Mouse (Mus musculus): ENCODE results near the gene Mcpt8. TPM values are rescaled to one million over a fixed set of nuclear protein-coding genes. Genes with fewer than 3 reads are reported as not detected.

Mcpt8 gene
- total and polyA plus RNA-seq, 3 experiments: not detected

Small RNA genes within 50 kb of the gene (microRNA-seq; reads per million reads assigned to microRNA genes)
- 0 reads per million in 2 experiments for gene Mir6949

Other genes with a start within 250 kb of the Mcpt8 start
- gene Nynrin, start 231.3 kb downstream of the Mcpt8 start, total RNA-seq (2021): 10 to 100 TPM in 1 of 2 experiments, 1 to 10 TPM in 1; 7.2 to 16.1 TPM
- 5.1 and 5.3 TPM in 2 replicates for gene Nynrin, start 231.3 kb downstream of the Mcpt8 start, polyA plus RNA-seq (2012; rRNA removed)
- under 1 TPM in 1 of 2 experiments, not detected in 1; 0.20 TPM for gene Cbln3, start 200.9 kb downstream of the Mcpt8 start, total RNA-seq (2021)
- gene Cbln3, start 200.9 kb downstream of the Mcpt8 start, polyA plus RNA-seq (2012; rRNA removed): 0.03 and 0.25 TPM in 2 replicates
- gene Khnyn, start 200.3 kb downstream of the Mcpt8 start, total RNA-seq (2021): 10 to 100 TPM; 12.3 to 18.2 TPM
- gene Khnyn, start 200.3 kb downstream of the Mcpt8 start, polyA plus RNA-seq (2012; rRNA removed): 13.0 and 14.6 TPM in 2 replicates
- gene Sdr39u1, start 185.0 kb downstream of the Mcpt8 start, total RNA-seq (2021): 10 to 100 TPM; 81.0 to 92.5 TPM
- 45.9 and 52.8 TPM in 2 replicates for gene Sdr39u1, start 185.0 kb downstream of the Mcpt8 start, polyA plus RNA-seq (2012; rRNA removed)
- 1 to 10 TPM; 2.3 TPM for gene Cma1, start 140.6 kb downstream of the Mcpt8 start, total RNA-seq (2021)
- 0.85 and 1.1 TPM in 2 replicates for gene Cma1, start 140.6 kb downstream of the Mcpt8 start, polyA plus RNA-seq (2012; rRNA removed)
- gene Cma2, start 134.3 kb downstream of the Mcpt8 start, total RNA-seq (2021): under 1 TPM in 1 of 2 experiments, not detected in 1; 0.35 TPM
- gene Cma2, start 134.3 kb downstream of the Mcpt8 start, polyA plus RNA-seq (2012; rRNA removed): not detected in 2 replicates
- gene Mcpt1, start 67.3 kb downstream of the Mcpt8 start, total RNA-seq (2021): not detected
- not detected in 2 replicates for gene Mcpt1, start 67.3 kb downstream of the Mcpt8 start, polyA plus RNA-seq (2012; rRNA removed)
- not detected for gene Mcpt9, start 54.8 kb downstream of the Mcpt8 start, total RNA-seq (2021)
- gene Mcpt9, start 54.8 kb downstream of the Mcpt8 start, polyA plus RNA-seq (2012; rRNA removed): not detected in 2 replicates
- not detected for gene Mcpt2, start 43.2 kb downstream of the Mcpt8 start, total RNA-seq (2021)
- 0.09 TPM in 1 of 2 replicates, not detected in the other for gene Mcpt2, start 43.2 kb downstream of the Mcpt8 start, polyA plus RNA-seq (2012; rRNA removed)
- 1 to 10 TPM; 1.1 to 1.6 TPM for gene Mcpt4, start 23.0 kb downstream of the Mcpt8 start, total RNA-seq (2021)
- 1.00 and 1.3 TPM in 2 replicates for gene Mcpt4, start 23.0 kb downstream of the Mcpt8 start, polyA plus RNA-seq (2012; rRNA removed)
- not detected for gene Ctsg, start 17.3 kb upstream of the Mcpt8 start, total RNA-seq (2021)
- gene Ctsg, start 17.3 kb upstream of the Mcpt8 start, polyA plus RNA-seq (2012; rRNA removed): not detected in 2 replicates
- not detected for gene Gzme, start 35.4 kb upstream of the Mcpt8 start, total RNA-seq (2021)
- not detected in 2 replicates for gene Gzme, start 35.4 kb upstream of the Mcpt8 start, polyA plus RNA-seq (2012; rRNA removed)
- not detected for gene Gzmd, start 47.3 kb upstream of the Mcpt8 start, total RNA-seq (2021)
- gene Gzmd, start 47.3 kb upstream of the Mcpt8 start, polyA plus RNA-seq (2012; rRNA removed): not detected in 2 replicates
- gene Gzmg, start 74.3 kb upstream of the Mcpt8 start, total RNA-seq (2021): not detected
- not detected in 2 replicates for gene Gzmg, start 74.3 kb upstream of the Mcpt8 start, polyA plus RNA-seq (2012; rRNA removed)
- gene Gzmn, start 89.3 kb upstream of the Mcpt8 start, total RNA-seq (2021): not detected
- gene Gzmn, start 89.3 kb upstream of the Mcpt8 start, polyA plus RNA-seq (2012; rRNA removed): not detected in 2 replicates
- not detected for gene Gzmf, start 126.1 kb upstream of the Mcpt8 start, total RNA-seq (2021)
- gene Gzmf, start 126.1 kb upstream of the Mcpt8 start, polyA plus RNA-seq (2012; rRNA removed): not detected in 2 replicates
- gene Gzmc, start 149.4 kb upstream of the Mcpt8 start, total RNA-seq (2021): not detected
- not detected in 2 replicates for gene Gzmc, start 149.4 kb upstream of the Mcpt8 start, polyA plus RNA-seq (2012; rRNA removed)
- under 1 TPM in 1 of 2 experiments, not detected in 1; 0.35 TPM for gene Gzmb, start 177.0 kb upstream of the Mcpt8 start, total RNA-seq (2021)
- 0.16 and 0.30 TPM in 2 replicates for gene Gzmb, start 177.0 kb upstream of the Mcpt8 start, polyA plus RNA-seq (2012; rRNA removed)

Data from adrenal gland, adult 2 months (tissue).